Mouse (Mus musculus) hindbrain, embryonic 16.5 days (tissue): Measurements from ENCODE around the gene Ctnnd2. TPM values are rescaled to one million over a fixed set of nuclear protein-coding genes. Genes with fewer than 3 reads are reported as not detected.
A peak's percentile ranks its signal among the peaks of the same experiment; 100 is the strongest.

ENCODE experiments used
- ATAC-seq: fragments of 200-750 bp; cut with Nextera tagmentation; 2 replicates; pipeline ENCODE4 v1.8.0; 2017; ENCODE audit warnings: moderate TSS enrichment, moderate library complexity
- H3K27ac ChIP-seq: fragments of 300-500 bp; sonication (generic); 2 replicates; pipeline ENCODE4 v1.5.1; 2014; ENCODE audit warnings: low read depth, mild to moderate bottlenecking, control low read depth, low read length, moderate library complexity
- H3K27me3 ChIP-seq: fragments of 300-500 bp; sonication (generic); replicated peaks from 2 replicates; pipeline ENCODE4 v1.6.1; 2014; ENCODE audit warnings: low read length; ENCODE audit not compliant: control insufficient read depth, insufficient read depth
- H3K36me3 ChIP-seq: fragments of 300-500 bp; sonication (generic); 2 replicates; pipeline ENCODE4 v1.6.1; 2014; ENCODE audit warnings: mild to moderate bottlenecking, low read length, moderate library complexity, mixed read lengths; ENCODE audit not compliant: control insufficient read depth, insufficient read depth
- H3K4me1 ChIP-seq: fragments of 300-500 bp; sonication (generic); 2 replicates; pipeline ENCODE4 v1.6.1; 2014; ENCODE audit warnings: low read depth, low read length; ENCODE audit not compliant: control insufficient read depth, insufficient read depth
- H3K4me2 ChIP-seq: fragments of 300-500 bp; sonication (generic); 2 replicates; pipeline ENCODE4 v1.6.1; 2014; ENCODE audit warnings: mild to moderate bottlenecking, low read length, control low read depth, moderate library complexity
- H3K4me3 ChIP-seq: fragments of 300-500 bp; sonication (generic); 2 replicates; pipeline ENCODE4 v1.5.1; 2014; ENCODE audit warnings: mild to moderate bottlenecking, low read length, control low read depth, moderate library complexity
- H3K9ac ChIP-seq: fragments of 300-500 bp; sonication (generic); 2 replicates; pipeline ENCODE4 v1.6.1; 2014; ENCODE audit warnings: low read depth, mild to moderate bottlenecking, control low read depth, low read length, moderate library complexity
- H3K9me3 ChIP-seq: fragments of 300-500 bp; sonication (generic); 2 replicates; pipeline ENCODE4 v1.6.1; 2014; ENCODE audit warnings: mild to moderate bottlenecking, low read length, moderate library complexity; ENCODE audit not compliant: control insufficient read depth
- WGBS: fragments of 180-500 bp; shearing (Covaris S2); extraction: QIAGEN DNeasy Blood & Tissue Kit; methylation state at CpG from one replicate; pipeline ENCODE4 v1.1.7; 2014; 5-methylcytosine and 5-hydroxymethylcytosine counted together
- polyA plus RNA-seq: library from polyadenylated mRNA; unstranded; fragments of >200 nt; fragmentation: Nextera tagmentation; extraction: Ambion mirVana; gene quantifications from 2 replicates; pipeline ENCODE4 v1.2.1, GENCODE M21; 2015

Gene Ctnnd2
- polyA plus RNA-seq, 1 experiment from 2014 or later = 56.9 TPM

DNA sequence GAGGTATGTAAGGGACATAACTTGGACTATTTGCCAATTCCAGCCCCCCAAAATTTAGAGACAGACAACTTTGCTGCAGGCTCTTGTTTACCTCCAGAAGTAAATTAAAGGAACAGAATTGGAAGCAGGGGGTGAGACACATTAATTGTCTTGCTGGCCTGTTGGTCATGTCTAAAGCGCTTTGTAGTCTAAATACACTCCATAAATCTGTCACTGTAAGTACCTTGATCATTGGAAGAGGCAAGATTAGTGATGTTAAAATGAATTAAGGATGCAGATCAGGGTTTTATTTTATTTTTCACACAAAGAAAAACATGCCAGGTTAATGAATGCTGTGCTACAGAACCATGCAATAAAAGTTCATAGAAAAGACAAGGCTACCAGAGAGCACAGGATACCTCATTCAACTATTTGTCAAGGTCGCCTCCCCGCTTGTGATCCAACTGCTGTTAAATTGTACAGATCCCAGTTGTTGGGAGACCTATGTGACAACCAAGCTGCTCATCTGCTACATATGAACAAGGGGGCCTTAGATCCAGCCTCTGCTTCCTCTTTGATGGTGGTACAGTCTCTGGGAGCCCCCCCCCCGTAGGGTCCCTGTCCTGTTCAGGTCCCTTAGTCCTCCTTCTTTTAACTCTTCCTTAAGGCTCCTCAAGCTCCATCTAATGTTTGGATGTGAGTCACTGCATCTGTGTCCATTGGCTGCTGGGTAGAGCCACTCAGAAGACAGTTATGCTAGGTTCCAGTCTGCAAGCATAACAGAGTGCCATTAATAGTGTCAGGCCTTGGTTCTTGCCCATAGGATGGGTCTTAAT lies 792.7 kb downstream of the Ctnnd2 start:
- Histone ChIP-seq H3K27me3 (no peaks in the 10 kb centered on the region), H3K9ac (no peak overlapping the region), H3K4me1 (no peaks in the 10 kb centered on the region), H3K27ac (no peak overlapping the region), H3K4me3 (no peak overlapping the region), H3K4me2 (no peak overlapping the region), H3K36me3 (peaks cover 2% of the 10 kb centered on the region; the same call in 1 of the 2 replicates), H3K9me3 (no peaks in the 10 kb centered on the region)
- WGBS = 83% methylated on average over 4 of the region's 4 CpGs
- no peak for ATAC-seq

DNA sequence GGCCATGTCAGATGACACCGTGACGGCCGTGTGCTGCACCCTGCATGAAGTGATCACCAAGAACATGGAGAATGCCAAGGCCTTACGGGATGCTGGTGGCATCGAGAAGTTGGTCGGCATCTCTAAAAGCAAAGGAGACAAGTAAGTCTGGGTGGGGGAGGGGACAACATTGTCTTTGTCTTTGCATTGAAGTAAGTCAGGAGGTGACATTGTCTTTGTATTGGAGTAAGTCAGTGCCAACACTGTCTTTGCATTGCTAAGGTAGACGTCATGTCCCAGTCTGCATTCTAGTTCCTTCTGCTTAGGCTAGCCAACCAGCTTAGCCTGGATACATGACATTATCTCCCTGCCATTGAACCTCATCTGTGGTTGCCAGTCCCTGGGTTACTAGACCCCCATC lies 794.4 kb downstream of the Ctnnd2 start:
- Histone ChIP-seq H3K27me3 (no peaks in the 10 kb centered on the region), H3K27ac (no peak overlapping the region), H3K4me2 (no peak overlapping the region), H3K4me1 (no peaks in the 10 kb centered on the region), H3K9me3 (peaks cover 2% of the 10 kb centered on the region; the same call in 1 of the 2 replicates), H3K36me3 (peaks cover 2% of the 10 kb centered on the region; the same call in 1 of the 2 replicates), H3K4me3 (no peak overlapping the region), H3K9ac (no peak overlapping the region)
- no peak for ATAC-seq
- WGBS = 91% methylated on average over 7 of the region's 7 CpGs

GRCm38 (mm10) chr15:30974436-30974835 lies 802.0 kb downstream of the Ctnnd2 start:
- H3K9me3 ChIP-seq = peaks cover 2% of the 10 kb centered on the region; the same call in 1 of the 2 replicates
- H3K9ac ChIP-seq = no peak overlapping the region
- no peaks in the 10 kb centered on the region; the same call in 1 of the 2 replicates for H3K36me3 ChIP-seq
- no peak for ATAC-seq
- H3K27ac ChIP-seq = no peak overlapping the region
- no peak overlapping the region for H3K4me3 ChIP-seq
- H3K4me1 ChIP-seq = no peaks in the 10 kb centered on the region; the same call in 1 of the 2 replicates
- no peaks in the 10 kb centered on the region for H3K27me3 ChIP-seq
- WGBS = 78% methylated on average over 1 of the region's 1 CpGs
- H3K4me2 ChIP-seq = no peak overlapping the region

DNA sequence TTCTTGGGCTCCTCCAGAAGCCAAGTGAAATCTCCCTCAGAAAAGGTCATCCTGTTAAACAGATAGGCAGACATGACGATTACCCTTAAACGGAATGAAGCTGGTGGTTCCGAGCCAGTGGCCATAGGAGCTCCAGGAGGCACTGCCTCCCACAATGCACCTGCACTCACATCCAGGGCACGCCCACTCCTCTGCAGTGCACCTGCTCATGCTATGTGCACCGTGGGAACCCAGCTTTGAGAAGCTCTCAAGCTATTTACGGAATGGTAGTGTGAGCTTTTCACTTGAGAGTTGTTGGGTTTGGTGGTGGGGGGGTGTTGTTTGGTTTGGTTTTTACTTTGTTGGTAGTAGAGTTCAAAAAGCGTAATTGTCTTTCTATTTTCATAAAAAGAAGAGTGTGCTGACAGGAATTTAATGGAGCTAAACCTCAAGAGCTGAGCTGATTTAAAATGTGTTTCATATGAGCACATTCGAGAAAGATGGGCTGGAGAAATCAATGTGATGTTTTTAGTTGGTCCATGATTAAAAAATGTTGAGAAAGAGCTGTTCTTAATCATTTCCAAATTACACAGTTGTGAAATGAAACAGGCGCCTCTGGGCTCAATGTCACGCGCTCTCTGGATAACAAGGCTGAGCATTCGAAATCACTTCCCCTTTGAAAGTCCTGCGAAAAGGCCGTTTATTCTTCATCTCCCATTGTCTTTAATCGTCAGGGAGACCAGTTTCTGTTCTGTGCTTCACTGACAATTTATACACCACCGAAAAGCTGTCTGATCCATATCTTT lies 802.8 kb downstream of the Ctnnd2 start:
- no peak for ATAC-seq
- Histone ChIP-seq H3K4me1 (no peaks in the 10 kb centered on the region; the same call in 1 of the 2 replicates), H3K36me3 (no peaks in the 10 kb centered on the region; the same call in 1 of the 2 replicates), H3K9ac (no peak overlapping the region), H3K27me3 (no peaks in the 10 kb centered on the region), H3K4me2 (no peak overlapping the region), H3K9me3 (peaks cover 2% of the 10 kb centered on the region; the same call in 1 of the 2 replicates), H3K4me3 (no peak overlapping the region), H3K27ac (no peak overlapping the region)
- WGBS = 72% methylated on average over 16 of the region's 16 CpGs

DNA sequence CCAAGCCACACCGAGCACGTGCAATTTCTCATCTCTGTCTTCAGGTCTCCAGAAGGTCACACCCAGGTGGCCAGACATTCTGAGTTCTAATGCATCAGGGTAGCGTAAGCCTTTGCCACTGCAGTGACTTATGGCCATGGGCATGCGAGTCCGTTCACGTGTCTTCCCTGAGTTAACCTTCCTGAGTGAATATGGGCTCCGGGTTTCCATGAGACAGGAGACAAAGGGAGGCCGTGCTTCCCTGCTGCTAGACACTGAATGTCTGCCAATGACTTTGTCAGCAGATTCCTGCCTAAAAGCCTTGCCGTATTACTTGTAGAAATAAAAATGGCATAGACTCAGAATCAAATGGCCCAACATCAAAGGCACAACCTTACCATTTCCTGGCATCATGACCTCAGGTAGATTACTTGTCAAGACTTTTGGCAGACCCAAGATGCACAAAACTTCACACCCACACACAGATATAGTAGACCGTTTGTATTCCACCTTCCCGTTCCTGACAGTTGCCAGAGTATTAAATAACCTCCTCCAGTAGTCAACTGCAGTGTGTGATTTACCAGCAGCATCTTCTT lies 804.9 kb downstream of the Ctnnd2 start:
- Histone ChIP-seq H3K27me3 (no peaks in the 10 kb centered on the region), H3K4me2 (no peak overlapping the region), H3K4me1 (no peaks in the 10 kb centered on the region; the same call in 1 of the 2 replicates), H3K9me3 (no peaks in the 10 kb centered on the region), H3K9ac (no peak overlapping the region), H3K36me3 (no peaks in the 10 kb centered on the region; the same call in 1 of the 2 replicates), H3K4me3 (no peak overlapping the region), H3K27ac (no peak overlapping the region)
- ATAC-seq = peak; percentile 41
- 75% methylated on average over 11 of the region's 11 CpGs for WGBS

DNA sequence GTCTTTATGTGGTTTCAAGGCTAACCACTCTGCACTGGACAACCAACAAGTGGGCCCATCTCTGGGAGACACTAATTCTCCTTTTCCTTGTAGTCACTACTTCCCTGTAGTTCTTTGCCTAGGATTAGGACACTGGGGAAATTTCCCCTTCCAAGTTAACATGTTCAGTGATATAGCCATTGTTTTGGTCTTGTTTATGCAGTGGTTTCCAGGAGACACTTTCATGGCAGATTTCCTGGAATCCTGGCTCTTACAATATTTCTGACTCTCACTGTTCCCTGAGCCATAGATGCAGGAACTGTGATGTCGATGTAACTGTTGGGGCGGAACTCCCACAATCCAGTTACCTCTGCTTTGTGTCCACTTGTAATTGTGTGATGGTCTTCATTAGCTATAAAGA lies 814.5 kb downstream of the Ctnnd2 start:
- Histone ChIP-seq H3K9ac (no peak overlapping the region), H3K27me3 (no peaks in the 10 kb centered on the region), H3K4me2 (no peak overlapping the region), H3K36me3 (no peaks in the 10 kb centered on the region), H3K4me1 (no peaks in the 10 kb centered on the region), H3K27ac (no peak overlapping the region), H3K9me3 (no peaks in the 10 kb centered on the region), H3K4me3 (no peak overlapping the region)
- ATAC-seq = no peak
- 92% methylated on average over 2 of the region's 2 CpGs for WGBS

GRCm38 (mm10) chr15:30990421-30991252 lies 818.2 kb downstream of the Ctnnd2 start:
- no peaks in the 10 kb centered on the region for H3K9me3 ChIP-seq
- no peak overlapping the region for H3K9ac ChIP-seq
- H3K4me3 ChIP-seq = no peak overlapping the region
- ATAC-seq = no peak
- 67% methylated on average over 15 of the region's 15 CpGs for WGBS
- H3K4me1 ChIP-seq = no peaks in the 10 kb centered on the region
- no peaks in the 10 kb centered on the region for H3K36me3 ChIP-seq
- H3K4me2 ChIP-seq = no peak overlapping the region
- H3K27ac ChIP-seq = no peak overlapping the region; the same call in 1 of the 2 replicates
- H3K27me3 ChIP-seq = no peaks in the 10 kb centered on the region

DNA sequence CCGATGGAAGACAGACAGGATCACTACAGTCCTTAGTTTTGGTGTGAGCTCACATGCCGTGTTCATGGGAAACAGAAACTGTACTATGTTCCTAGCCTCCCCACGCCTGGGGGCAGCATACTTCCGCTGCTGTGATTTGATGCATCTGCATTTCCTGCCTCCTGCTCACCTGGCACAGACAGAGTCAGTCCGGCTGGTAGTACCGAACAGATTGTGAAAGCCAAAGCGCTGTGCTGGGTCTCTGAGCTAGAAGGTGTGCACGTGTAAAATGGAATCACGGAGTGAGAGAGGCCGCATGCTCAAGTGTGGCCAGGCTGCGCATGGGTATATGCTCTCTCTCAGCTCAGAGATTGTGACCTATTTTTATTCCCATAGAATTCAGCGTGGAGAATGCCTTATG lies 820.0 kb downstream of the Ctnnd2 start:
- ATAC-seq = peak; percentile 65; the same call in 1 of the 2 replicates
- Histone ChIP-seq H3K9ac (no peak overlapping the region), H3K36me3 (no peaks in the 10 kb centered on the region), H3K27me3 (no peaks in the 10 kb centered on the region), H3K4me2 (no peak overlapping the region), H3K27ac (peak overlapping the region; percentile 12; the same call in 1 of the 2 replicates), H3K4me1 (no peaks in the 10 kb centered on the region), H3K9me3 (no peaks in the 10 kb centered on the region), H3K4me3 (no peak overlapping the region)
- 87% methylated on average over 12 of the region's 12 CpGs for WGBS
